Mouse (Mus musculus): ENCODE data around the gene Ndufa6. TPM values are rescaled to one million over a fixed set of nuclear protein-coding genes. Genes with fewer than 3 reads are reported as not detected.

Ndufa6 gene
- polyA plus RNA-seq (2017; shearing (Covaris generic)) = 327 TPM

DNA sequence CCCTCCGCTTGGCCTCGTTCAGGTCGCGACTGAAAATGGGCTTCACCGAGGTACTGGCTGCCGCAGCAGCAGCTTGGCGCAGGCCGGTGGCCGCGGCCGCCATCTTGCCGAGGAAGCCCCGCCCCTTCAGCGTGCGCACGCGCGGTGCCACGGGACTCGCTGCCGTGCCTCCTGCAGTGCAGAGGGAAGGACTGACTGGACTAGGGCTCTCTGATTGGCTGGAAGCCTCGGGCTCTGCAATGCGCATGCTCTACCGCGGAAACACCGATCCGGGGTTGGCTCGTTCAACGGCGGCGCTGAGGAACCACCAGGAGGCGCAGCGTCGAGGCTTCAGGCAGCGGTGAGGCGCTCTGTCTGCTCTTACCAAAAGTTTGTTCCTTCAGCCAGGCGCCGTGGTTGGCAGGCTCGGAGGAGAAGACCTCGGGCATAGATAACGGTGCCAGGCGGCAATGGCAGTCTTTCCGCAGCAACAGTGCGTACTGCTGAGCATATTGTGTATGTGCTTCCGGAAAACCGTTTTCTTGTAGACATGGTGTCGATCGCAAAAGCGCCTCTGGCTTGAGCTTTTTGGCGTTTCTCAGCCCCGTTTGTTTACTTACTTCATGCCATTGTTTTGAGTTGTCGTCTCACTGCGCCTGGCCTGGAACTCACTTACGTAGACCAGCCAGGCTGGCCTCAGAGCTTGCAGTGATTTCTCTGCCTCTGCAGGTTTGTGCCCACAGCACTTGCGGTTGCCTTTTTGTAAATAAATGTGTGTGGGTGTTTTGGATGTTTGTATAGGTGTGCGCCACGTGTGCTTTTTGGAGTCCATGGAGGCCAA, at the start of gene Ndufa6:
Gene Ndufa6 (minus strand): TSS at position 197 of the 820 bp plus-strand sequence.

DNA sequence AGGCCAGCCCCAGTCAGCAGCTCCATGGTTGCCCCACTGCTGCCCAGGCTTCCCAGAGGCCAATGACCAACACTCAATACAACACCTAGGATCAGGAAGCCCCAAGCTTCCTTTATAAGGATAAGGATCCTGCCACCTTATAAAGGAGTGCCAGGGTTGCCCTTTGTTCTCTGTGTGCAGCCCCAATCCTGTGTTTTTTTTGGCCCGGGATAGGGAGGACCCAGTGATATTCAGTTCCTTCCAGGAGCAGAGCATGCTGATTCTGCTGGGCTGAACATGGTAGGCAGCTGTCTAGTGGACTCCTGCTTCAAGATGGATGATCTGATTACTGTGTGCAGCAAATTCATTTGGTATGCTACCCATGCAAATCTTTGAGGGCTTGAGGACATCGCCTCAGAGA, 39.8 kb upstream of the Ndufa6 start, which contains the start of gene Cyp2d11:
Gene Cyp2d11 (minus strand): TSS at position 101 of the 400 bp plus-strand sequence.

DNA sequence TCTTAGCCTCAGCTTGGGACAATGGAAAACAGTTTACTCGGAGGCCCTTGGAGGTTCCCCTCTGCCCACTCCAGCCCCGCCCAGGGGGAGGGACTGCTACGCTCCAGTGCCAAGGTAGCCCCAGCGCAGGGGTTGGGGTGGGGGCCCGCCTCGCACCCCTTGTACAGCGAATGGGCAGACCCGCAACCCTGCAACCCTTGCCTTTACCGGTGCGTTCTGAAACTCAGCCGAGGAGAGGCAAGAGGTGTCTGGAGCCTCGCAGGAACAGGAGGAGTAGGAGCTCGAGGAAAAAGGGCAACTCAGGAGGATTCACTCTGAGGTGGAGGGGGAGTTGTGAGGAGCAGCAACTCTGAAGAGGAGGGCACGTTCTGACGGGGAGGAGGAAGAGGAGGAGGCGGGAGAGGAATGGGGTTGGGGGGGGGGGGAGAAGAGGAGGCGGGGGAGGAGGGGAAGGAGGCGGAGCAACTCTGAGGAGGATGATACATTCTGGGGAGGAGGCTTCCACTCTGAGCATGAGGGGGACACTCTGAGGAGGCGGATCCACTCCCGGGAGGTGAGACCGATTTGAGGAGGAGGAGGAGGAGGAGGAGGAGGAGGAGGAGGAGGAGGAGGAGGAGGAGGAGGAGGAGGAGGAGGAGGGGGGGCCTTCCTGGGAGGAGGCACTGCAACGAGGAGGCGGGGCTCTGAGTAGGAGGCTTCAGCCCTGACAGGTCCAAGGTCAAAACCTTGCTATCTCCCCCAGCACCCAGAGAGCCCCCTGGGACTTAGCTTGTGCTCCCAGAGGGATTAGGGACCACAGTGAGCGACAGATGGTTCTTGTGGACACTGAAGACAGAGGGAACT, 26.0 kb upstream of the Ndufa6 start, which contains the start of gene Cyp2d22:
Gene Cyp2d22 (minus strand): TSS at position 390 of the 843 bp plus-strand sequence.

DNA sequence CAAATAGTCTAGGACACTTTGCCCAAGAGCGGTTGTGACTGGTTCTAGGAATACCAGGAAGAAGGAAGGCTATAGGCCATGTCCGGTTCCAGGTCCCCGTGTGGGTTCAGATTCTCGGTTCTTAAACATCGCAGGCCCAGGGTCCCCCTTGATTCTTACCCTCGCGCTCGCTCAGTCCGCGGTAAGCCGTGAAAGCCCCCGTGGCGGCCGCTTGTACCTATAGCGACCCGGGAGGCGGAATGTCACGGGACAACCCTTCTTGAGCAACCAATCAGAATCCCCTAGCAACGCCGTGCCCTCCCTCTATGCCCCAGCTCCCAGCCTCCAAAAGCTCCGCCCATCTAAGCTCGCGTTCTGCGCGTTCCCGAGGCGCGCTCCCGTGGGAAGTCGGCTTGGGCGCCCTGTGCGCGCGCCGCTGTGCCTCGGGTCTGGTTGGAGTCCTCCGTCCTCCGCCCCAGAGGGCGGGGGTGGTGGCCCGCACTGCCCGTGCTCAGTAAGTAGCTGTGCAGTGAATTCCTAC, 15.5 kb downstream of the Ndufa6 start, which contains the start of the genes Naga, Pheta2 and Smdt1:
Gene Naga (minus strand): TSS at position 333 of the 520 bp plus-strand sequence.
Gene Pheta2 (plus strand): TSS at position 350 of the 520 bp plus-strand sequence.
Gene Smdt1 (plus strand): TSS at position 367 of the 520 bp plus-strand sequence.

Other genes with a start within 250 kb of the Ndufa6 start
- gene Ccdc134, start 226.4 kb downstream of the Ndufa6 start, polyA plus RNA-seq (2017; shearing (Covaris generic)) = 33.5 TPM
- gene Srebf2, start 207.1 kb downstream of the Ndufa6 start, polyA plus RNA-seq (2017; shearing (Covaris generic)) = 167 TPM
- gene Shisa8, start 141.5 kb downstream of the Ndufa6 start, polyA plus RNA-seq (2017; shearing (Covaris generic)) = not detected
- 3.2 TPM for gene Tnfrsf13c, start 130.0 kb downstream of the Ndufa6 start, polyA plus RNA-seq (2017; shearing (Covaris generic))
- 7.6 TPM for gene Cenpm, start 109.6 kb downstream of the Ndufa6 start, polyA plus RNA-seq (2017; shearing (Covaris generic))
- gene 1500009C09Rik, start 101.9 kb downstream of the Ndufa6 start, polyA plus RNA-seq (2017; shearing (Covaris generic)) = not detected
- not detected for gene Sept3, start 79.4 kb downstream of the Ndufa6 start, polyA plus RNA-seq (2017; shearing (Covaris generic))
- gene Wbp2nl, start 55.4 kb downstream of the Ndufa6 start, polyA plus RNA-seq (2017; shearing (Covaris generic)) = not detected
- gene Naga, start 15.4 kb downstream of the Ndufa6 start, polyA plus RNA-seq (2017; shearing (Covaris generic)) = 82.3 TPM
- gene Pheta2, start 15.4 kb downstream of the Ndufa6 start, polyA plus RNA-seq (2017; shearing (Covaris generic)) = 4.5 TPM
- 197 TPM for gene Smdt1, start 15.4 kb downstream of the Ndufa6 start, polyA plus RNA-seq (2017; shearing (Covaris generic))
- 9.4 TPM for gene Cyp2d22, start 25.9 kb upstream of the Ndufa6 start, polyA plus RNA-seq (2017; shearing (Covaris generic))
- not detected for gene Cyp2d11, start 39.7 kb upstream of the Ndufa6 start, polyA plus RNA-seq (2017; shearing (Covaris generic))
- not detected for gene Cyp2d10, start 52.9 kb upstream of the Ndufa6 start, polyA plus RNA-seq (2017; shearing (Covaris generic))
- not detected for gene Cyp2d9, start 79.1 kb upstream of the Ndufa6 start, polyA plus RNA-seq (2017; shearing (Covaris generic))
- not detected for gene Cyp2d12, start 200.8 kb upstream of the Ndufa6 start, polyA plus RNA-seq (2017; shearing (Covaris generic))